Mouse (Mus musculus): Measurements from ENCODE around the gene 1190007I07Rik.

DNA sequence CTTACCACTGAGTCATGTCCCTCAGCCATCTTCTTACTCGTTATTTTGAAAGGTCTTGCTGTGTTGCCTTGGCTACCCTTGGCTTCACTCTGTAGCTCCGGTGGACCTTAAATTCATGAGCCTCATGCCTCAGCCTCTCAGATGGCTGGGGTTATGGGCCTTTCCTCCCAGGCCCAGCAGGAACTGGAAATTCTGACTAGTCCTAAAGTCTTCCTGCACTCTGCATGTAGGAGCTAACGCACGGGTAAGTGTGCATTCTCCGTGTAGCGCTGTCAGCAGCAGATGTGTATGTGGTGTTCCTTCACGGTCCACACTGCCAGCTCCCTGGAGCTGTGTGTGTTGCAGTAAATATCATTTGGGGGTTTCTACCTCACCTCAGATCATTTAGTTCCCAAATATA, 8.1 kb upstream of the 1190007I07Rik start:
- no peak for TF ChIP-seq MAFK (IDR thresholded peaks at IDR 0.05; ENCODE audit: insufficient read depth, low read depth, low read length)
- TF ChIP-seq ZC3H11A (IDR thresholded peaks at IDR 0.05; ENCODE audit: borderline replicate concordance, low read depth, low read length), result no peak
- TF ChIP-seq ZNF384 (IDR thresholded peaks at IDR 0.05; ENCODE audit: low read depth, low read length), result no peak
- TF ChIP-seq CHD2 (IDR thresholded peaks at IDR 0.05; ENCODE audit: low read depth, low read length), result no peak

All from ES-E14 (cell line).